Mouse (Mus musculus) liver, embryonic 13.5 days (tissue): Measurements from ENCODE around the gene Ccdc181. TPM values are rescaled to one million over a fixed set of nuclear protein-coding genes. Genes with fewer than 3 reads are reported as not detected.

Experiments
- ATAC-seq: fragments of 200-750 bp; cut with Nextera tagmentation; 2 replicates; pipeline ENCODE4 v1.8.0; 2017; ENCODE audit warnings: low read depth, mild to moderate bottlenecking, moderate number of reproducible peaks, moderate library complexity
- DNase-seq: peaks from one replicate; pipeline ENCODE4 v3.0.0; 2022
- H3K27ac ChIP-seq: fragments of 300-500 bp; sonication (generic); 2 replicates; pipeline ENCODE4 v1.5.1; 2015; ENCODE audit warnings: moderate library complexity, mild to moderate bottlenecking, inconsistent platforms
- H3K27me3 ChIP-seq: fragments of 300-500 bp; sonication (generic); 2 replicates; pipeline ENCODE4 v1.6.1; 2015; ENCODE audit warnings: mild to moderate bottlenecking, inconsistent platforms
- H3K36me3 ChIP-seq: fragments of 300-500 bp; sonication (generic); 2 replicates; pipeline ENCODE4 v1.6.1; 2015; ENCODE audit warnings: mild to moderate bottlenecking, inconsistent platforms
- H3K4me1 ChIP-seq: fragments of 300-500 bp; sonication (generic); replicated peaks from 2 replicates; pipeline ENCODE4 v1.6.1; 2015; ENCODE audit warnings: inconsistent platforms
- H3K4me2 ChIP-seq: fragments of 300-500 bp; sonication (generic); 2 replicates; pipeline ENCODE4 v1.6.1; 2015; ENCODE audit warnings: inconsistent platforms, mild to moderate bottlenecking, moderate library complexity
- H3K4me3 ChIP-seq: fragments of 300-500 bp; sonication (generic); replicated peaks from 2 replicates; pipeline ENCODE4 v1.5.1; 2015; ENCODE audit warnings: mild to moderate bottlenecking, inconsistent platforms
- H3K9ac ChIP-seq: fragments of 300-500 bp; sonication (generic); 2 replicates; pipeline ENCODE4 v1.6.1; 2015; ENCODE audit warnings: mild to moderate bottlenecking, inconsistent platforms
- H3K9me3 ChIP-seq: fragments of 300-500 bp; sonication (generic); replicated peaks from 2 replicates; pipeline ENCODE4 v1.6.1; 2016; ENCODE audit warnings: inconsistent platforms
- WGBS: fragments of 180-500 bp; shearing (Covaris S2); methylation state at CpG from one replicate; pipeline ENCODE4 v1.1.7; 2015; ENCODE audit not compliant: insufficient replicate concordance; 5-methylcytosine and 5-hydroxymethylcytosine counted together
- polyA plus RNA-seq: library from polyadenylated mRNA; unstranded; fragments of >200 nt; fragmentation: Nextera tagmentation; extraction: Ambion mirVana; gene quantifications from 2 replicates; pipeline ENCODE4 v1.2.1, GENCODE M21; 2015

Ccdc181 gene
- polyA plus RNA-seq, 1 experiment from 2014 or later: 4.7 TPM

GRCm38 (mm10) chr1:164318474-164318873, 43.1 kb downstream of the Ccdc181 start:
- Histone ChIP-seq H3K27ac (no peak overlapping the region), H3K4me3 (no peak overlapping the region), H3K4me2 (no peak overlapping the region), H3K27me3 (no peaks in the 10 kb centered on the region), H3K4me1 (peaks cover 26% of the 10 kb centered on the region), H3K9me3 (no peaks in the 10 kb centered on the region), H3K36me3 (no peaks in the 10 kb centered on the region), H3K9ac (no peak overlapping the region)
- DNase-seq: no peak
- 77% methylated on average over 5 of the region's 5 CpGs for WGBS
- no peak for ATAC-seq

GRCm38 (mm10) chr1:164319542-164320140, 44.3 kb downstream of the Ccdc181 start:
- peaks cover 26% of the 10 kb centered on the region for H3K4me1 ChIP-seq
- H3K9ac ChIP-seq: no peak overlapping the region
- no peak overlapping the region for H3K4me3 ChIP-seq
- H3K36me3 ChIP-seq: no peaks in the 10 kb centered on the region
- H3K27me3 ChIP-seq: no peaks in the 10 kb centered on the region
- no peak overlapping the region for H3K27ac ChIP-seq
- peak overlapping the region; percentile 43 for H3K4me2 ChIP-seq
- DNase-seq: peak; percentile 15
- ATAC-seq: peak; percentile 75
- H3K9me3 ChIP-seq: no peaks in the 10 kb centered on the region
- WGBS: 31% methylated on average over 14 of the region's 14 CpGs

GRCm38 (mm10) chr1:164320731-164321130, 45.3 kb downstream of the Ccdc181 start:
- Histone ChIP-seq H3K27me3 (no peaks in the 10 kb centered on the region), H3K27ac (no peak overlapping the region), H3K36me3 (no peaks in the 10 kb centered on the region), H3K9ac (no peak overlapping the region), H3K4me2 (no peak overlapping the region), H3K9me3 (no peaks in the 10 kb centered on the region), H3K4me1 (peaks cover 26% of the 10 kb centered on the region), H3K4me3 (no peak overlapping the region)
- ATAC-seq: no peak
- no peak for DNase-seq
- 74% methylated on average over 5 of the region's 5 CpGs for WGBS

DNA sequence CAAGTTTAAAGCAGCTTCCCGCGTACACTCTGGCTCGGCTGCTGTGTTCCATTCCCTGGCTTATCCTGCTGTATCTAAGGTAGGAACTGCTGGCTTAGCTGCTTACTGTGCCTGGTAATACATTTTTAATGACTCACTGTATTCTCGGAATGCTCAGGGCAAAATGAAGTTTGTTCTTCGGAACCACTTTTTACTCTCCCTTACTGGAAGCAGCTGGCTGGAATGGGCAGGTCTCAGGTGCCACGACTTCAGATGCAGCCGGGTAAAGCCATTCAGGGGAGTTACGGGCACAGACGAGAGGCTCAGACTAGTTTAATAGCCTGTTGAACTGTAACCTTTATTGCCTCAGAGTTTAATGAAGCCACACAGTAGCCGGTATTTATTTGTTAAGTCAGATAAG, 46.0 kb downstream of the Ccdc181 start:
- H3K27me3 ChIP-seq: no peaks in the 10 kb centered on the region
- no peak overlapping the region for H3K27ac ChIP-seq
- no peak overlapping the region for H3K4me2 ChIP-seq

DNA sequence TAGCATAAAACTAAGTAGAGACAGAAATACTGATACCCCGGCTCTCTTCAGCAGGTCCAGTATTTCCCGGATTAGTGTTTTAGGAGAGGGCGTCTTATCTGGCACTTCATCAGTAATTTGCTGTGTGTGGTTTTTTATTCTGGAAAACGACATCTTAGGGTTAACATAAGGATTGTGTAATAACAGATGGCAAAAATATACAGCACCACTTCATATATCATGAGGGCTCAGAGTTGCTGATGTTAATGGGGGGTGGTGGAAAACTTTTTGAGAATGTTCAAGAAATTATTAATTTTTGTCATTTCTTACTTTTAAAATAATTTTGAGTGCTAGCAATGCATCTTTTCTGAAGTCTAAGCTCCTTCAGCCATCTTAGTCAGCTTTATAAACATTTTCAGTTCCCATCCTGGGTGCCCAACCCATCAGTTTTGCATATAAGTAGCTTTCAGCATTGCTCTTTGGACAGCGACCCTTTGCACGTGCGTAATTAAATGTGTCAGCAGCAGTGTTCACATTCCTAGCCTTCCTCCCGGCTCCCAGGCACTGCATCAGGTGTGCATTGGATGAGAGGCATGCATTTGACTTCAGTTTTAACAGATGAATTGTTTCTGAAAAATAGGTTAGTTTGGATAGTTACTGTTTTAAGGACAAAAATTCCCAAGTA, 47.7 kb downstream of the Ccdc181 start:
- Histone ChIP-seq H3K9me3 (no peaks in the 10 kb centered on the region), H3K9ac (no peak overlapping the region), H3K27ac (no peak overlapping the region), H3K36me3 (no peaks in the 10 kb centered on the region), H3K4me1 (peaks cover 22% of the 10 kb centered on the region), H3K4me2 (no peak overlapping the region), H3K4me3 (no peak overlapping the region), H3K27me3 (no peaks in the 10 kb centered on the region)
- no peak for DNase-seq
- WGBS: 73% methylated on average over 8 of the region's 8 CpGs
- ATAC-seq: no peak

More for the DNA sequence above, 46.0 kb downstream of the Ccdc181 start:
- WGBS: 68% methylated on average over 10 of the region's 10 CpGs
- no peaks in the 10 kb centered on the region for H3K36me3 ChIP-seq
- DNase-seq (no peak), ATAC-seq (no peak)
- no peaks in the 10 kb centered on the region for H3K9me3 ChIP-seq
- H3K4me3 ChIP-seq: no peak overlapping the region
- H3K4me1 ChIP-seq: peaks cover 26% of the 10 kb centered on the region
- no peak overlapping the region for H3K9ac ChIP-seq

- H3K27me3 ChIP-seq: no peaks in the 10 kb centered on the region
- DNase-seq: no peak
- H3K27ac ChIP-seq: no peak overlapping the region
- H3K4me1 ChIP-seq: peaks cover 17% of the 10 kb centered on the region
- H3K4me2 ChIP-seq: no peak overlapping the region
- H3K4me3 ChIP-seq: no peak overlapping the region
- ATAC-seq: no peak
- H3K9me3 ChIP-seq: no peaks in the 10 kb centered on the region
- WGBS: 74% methylated on average over 4 of the region's 4 CpGs
- H3K9ac ChIP-seq: no peak overlapping the region
- H3K36me3 ChIP-seq: no peaks in the 10 kb centered on the region
Measured at GRCm38 (mm10) chr1:164324221-164324620, 48.8 kb downstream of the Ccdc181 start.

DNA sequence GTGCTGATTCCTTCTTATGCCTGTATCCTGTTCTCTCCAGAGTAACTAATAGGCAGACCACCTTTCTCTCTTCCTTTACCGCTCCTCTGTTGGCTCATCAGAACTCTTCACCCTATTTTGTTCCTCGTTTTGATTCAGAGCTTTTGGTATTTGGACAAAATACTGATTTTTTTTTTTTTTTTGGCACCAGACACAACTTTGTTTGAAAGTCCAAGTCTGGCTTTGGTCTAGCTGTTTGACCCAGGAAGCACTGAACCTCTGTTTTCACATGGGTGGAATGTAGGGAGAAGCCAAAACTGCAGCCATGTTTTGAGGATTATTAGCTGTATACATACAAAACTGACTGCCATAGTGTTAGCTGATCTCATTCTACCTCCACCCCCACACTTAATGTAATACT, 49.5 kb downstream of the Ccdc181 start:
- DNase-seq (no peak), ATAC-seq (no peak)
- Histone ChIP-seq H3K9ac (no peak overlapping the region), H3K4me1 (peaks cover 11% of the 10 kb centered on the region), H3K27ac (no peak overlapping the region), H3K27me3 (no peaks in the 10 kb centered on the region), H3K36me3 (no peaks in the 10 kb centered on the region), H3K4me3 (no peak overlapping the region), H3K4me2 (no peak overlapping the region), H3K9me3 (no peaks in the 10 kb centered on the region)
- WGBS: 68% methylated on average over 2 of the region's 2 CpGs

DNA sequence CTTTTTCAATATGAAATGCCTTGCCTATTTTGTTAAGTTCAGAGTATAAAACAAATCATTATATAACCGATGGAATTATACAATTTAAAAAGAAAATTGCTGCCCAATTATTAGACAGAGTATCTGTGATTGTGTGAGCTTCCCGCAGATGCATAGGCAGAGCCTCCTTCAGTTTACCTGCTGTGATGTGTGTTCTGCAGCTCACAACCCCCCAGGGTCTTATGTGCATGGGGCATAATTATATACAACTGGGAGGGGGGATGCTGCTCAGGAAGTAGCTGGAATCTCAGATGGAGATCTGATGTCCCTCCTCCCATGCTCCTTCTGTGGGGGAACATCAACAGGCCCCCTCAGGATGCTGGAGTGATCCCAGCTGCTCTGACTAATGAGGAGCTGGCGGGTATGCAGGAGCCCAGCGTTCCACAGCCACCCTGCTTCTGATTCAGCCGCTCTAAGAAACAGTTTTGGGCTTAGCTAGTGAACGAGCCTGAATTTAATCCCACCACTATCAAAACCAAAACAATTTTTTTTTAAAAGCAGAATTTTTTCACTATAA, 51.3 kb downstream of the Ccdc181 start:
- H3K9ac ChIP-seq: no peak overlapping the region
- H3K27me3 ChIP-seq: no peaks in the 10 kb centered on the region
- no peak for ATAC-seq
- no peaks in the 10 kb centered on the region for H3K36me3 ChIP-seq
- H3K4me3 ChIP-seq: no peak overlapping the region
- no peak overlapping the region for H3K27ac ChIP-seq
- H3K9me3 ChIP-seq: no peaks in the 10 kb centered on the region
- no peak for DNase-seq
- no peaks in the 10 kb centered on the region for H3K4me1 ChIP-seq
- H3K4me2 ChIP-seq: no peak overlapping the region
- WGBS: 72% methylated on average over 6 of the region's 6 CpGs

DNA sequence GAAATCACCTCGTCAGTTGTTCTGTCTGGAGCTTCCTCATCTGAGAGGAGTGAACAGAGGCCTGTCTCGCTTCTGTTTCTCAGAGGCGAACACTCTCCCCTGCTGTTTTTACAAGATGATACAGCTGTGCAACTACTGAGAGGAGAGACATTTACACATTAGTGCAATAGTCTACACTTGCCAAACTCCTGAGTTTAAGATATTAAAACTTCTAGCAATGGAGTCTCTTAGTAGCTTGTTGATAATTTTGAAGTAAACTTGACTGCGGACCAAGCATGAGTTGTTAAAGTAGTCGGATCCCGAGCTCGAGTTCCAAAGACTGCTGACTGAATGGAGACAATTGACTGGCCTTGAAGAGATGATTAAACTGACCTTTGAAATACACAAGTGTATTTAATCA, 52.4 kb downstream of the Ccdc181 start:
- Histone ChIP-seq H3K27ac (no peak overlapping the region), H3K27me3 (no peaks in the 10 kb centered on the region), H3K9me3 (no peaks in the 10 kb centered on the region), H3K4me3 (no peak overlapping the region), H3K36me3 (no peaks in the 10 kb centered on the region), H3K4me2 (no peak overlapping the region), H3K4me1 (no peaks in the 10 kb centered on the region), H3K9ac (no peak overlapping the region)
- DNase-seq (no peak), ATAC-seq (no peak)
- WGBS: 74% methylated on average over 7 of the region's 7 CpGs

DNA sequence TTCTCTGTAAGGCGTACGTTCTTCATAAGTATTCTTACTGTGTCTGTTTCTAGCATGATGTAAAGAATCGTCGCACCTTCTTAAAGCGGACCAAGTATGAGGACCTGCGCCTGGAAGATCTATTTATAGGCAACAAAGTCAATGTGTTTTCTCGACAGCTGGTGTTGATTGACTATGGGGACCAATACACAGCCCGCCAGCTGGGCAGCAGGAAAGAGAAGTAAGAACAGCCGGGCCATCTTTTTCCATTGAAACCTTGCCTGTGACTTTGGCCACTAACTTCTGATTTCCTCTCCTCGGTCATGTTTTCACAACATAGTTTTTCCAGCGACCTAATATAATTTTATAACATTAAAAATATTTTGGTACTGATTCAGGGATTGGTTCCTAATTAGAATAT, 57.2 kb downstream of the Ccdc181 start:
- WGBS: 81% methylated on average over 11 of the region's 11 CpGs
- no peaks in the 10 kb centered on the region for H3K36me3 ChIP-seq
- no peak overlapping the region for H3K4me2 ChIP-seq
- no peak overlapping the region for H3K4me3 ChIP-seq
- no peaks in the 10 kb centered on the region for H3K9me3 ChIP-seq
- H3K4me1 ChIP-seq: no peaks in the 10 kb centered on the region
- no peak overlapping the region for H3K27ac ChIP-seq
- ATAC-seq: no peak
- no peaks in the 10 kb centered on the region for H3K27me3 ChIP-seq
- DNase-seq: no peak
- H3K9ac ChIP-seq: no peak overlapping the region

DNA sequence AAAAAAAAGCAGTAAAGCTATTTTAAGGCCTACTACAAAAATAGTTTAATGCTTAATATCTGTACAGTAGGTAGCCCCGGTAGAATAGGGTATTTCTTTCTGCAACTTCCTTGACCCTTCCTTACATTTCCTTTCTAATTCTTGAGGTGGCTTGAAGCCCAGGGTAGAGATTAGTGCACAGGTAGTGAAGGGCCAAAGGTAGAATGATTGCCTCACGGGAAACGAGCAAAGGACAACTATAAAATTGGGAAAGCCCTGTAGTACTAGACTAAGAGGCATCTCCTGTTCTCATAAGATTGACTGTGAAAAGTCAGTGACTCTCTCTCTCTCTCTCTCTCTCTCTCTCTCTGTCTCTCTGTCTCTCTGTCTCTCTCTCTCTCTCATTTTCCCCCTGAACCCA, 60.0 kb downstream of the Ccdc181 start:
- Histone ChIP-seq H3K27me3 (no peaks in the 10 kb centered on the region), H3K4me1 (no peaks in the 10 kb centered on the region), H3K9ac (no peak overlapping the region), H3K36me3 (no peaks in the 10 kb centered on the region), H3K4me2 (no peak overlapping the region), H3K27ac (no peak overlapping the region), H3K9me3 (no peaks in the 10 kb centered on the region), H3K4me3 (no peak overlapping the region)
- WGBS: 71% methylated on average over 3 of the region's 3 CpGs
- DNase-seq: no peak
- no peak for ATAC-seq

DNA sequence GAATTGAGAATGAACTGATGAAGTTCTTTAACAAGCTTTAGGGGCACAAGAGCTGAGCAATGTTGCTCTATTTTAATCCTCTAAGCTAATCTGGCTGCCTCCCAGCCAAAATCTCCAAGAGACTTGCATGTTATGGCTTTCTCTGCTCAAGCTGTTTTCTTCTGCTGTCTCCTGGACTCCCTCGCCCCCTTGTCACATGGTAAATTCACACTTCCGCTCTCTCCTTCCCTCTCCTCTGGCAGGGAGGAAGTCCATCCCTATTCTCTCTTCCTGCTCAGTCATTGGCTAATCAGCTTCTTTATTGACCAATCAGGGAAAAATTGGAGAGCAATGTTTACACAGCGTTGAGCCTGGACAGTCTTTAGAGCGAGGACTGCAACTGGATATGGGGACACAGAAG, 60.5 kb downstream of the Ccdc181 start:
- Histone ChIP-seq H3K27me3 (no peaks in the 10 kb centered on the region), H3K4me3 (no peak overlapping the region), H3K36me3 (no peaks in the 10 kb centered on the region), H3K4me1 (no peaks in the 10 kb centered on the region), H3K9ac (no peak overlapping the region), H3K9me3 (no peaks in the 10 kb centered on the region), H3K27ac (no peak overlapping the region), H3K4me2 (no peak overlapping the region)
- ATAC-seq (no peak), DNase-seq (no peak)
- 80% methylated on average over 4 of the region's 4 CpGs for WGBS
